Mouse (Mus musculus) limb, embryonic 14.5 days (tissue): ENCODE measurements at regions not wholly inside any gene's neighbourhood (a gene's known extent, or its start where the extent isn't known, plus 50 kb on each side); places are given as distances from the start of the nearest gene placed in this dataset.

Experiments
- ATAC-seq: fragments of 200-750 bp; cut with Nextera tagmentation; 2 replicates; pipeline ENCODE4 v1.8.0; 2017; ENCODE audit warnings: low read depth, moderate number of reproducible peaks, moderate TSS enrichment; ENCODE audit not compliant: low FRiP score
- DNase-seq: peaks from one replicate; pipeline ENCODE4 v3.0.0-alpha.2; 2015; ENCODE audit warnings: low spot score
- H3K27ac ChIP-seq: fragments of 300-500 bp; sonication (generic); replicated peaks from 2 replicates; pipeline ENCODE4 v1.5.1; 2014; ENCODE audit warnings: low read depth, mild to moderate bottlenecking, low read length, moderate library complexity, mixed read lengths
- H3K27me3 ChIP-seq: fragments of 300-500 bp; sonication (generic); 2 replicates; pipeline ENCODE4 v1.6.1; 2014; ENCODE audit warnings: low read length, mixed read lengths; ENCODE audit not compliant: control insufficient read depth, insufficient read depth
- H3K36me3 ChIP-seq: fragments of 300-500 bp; sonication (generic); 2 replicates; pipeline ENCODE4 v1.6.1; 2014; ENCODE audit warnings: mild to moderate bottlenecking, low read length, moderate library complexity, mixed read lengths; ENCODE audit not compliant: control insufficient read depth, insufficient read depth
- H3K4me1 ChIP-seq: fragments of 300-500 bp; sonication (generic); 2 replicates; pipeline ENCODE4 v1.6.1; 2014; ENCODE audit warnings: antibody characterized with exemption, low read length, mixed read lengths; ENCODE audit not compliant: control insufficient read depth, insufficient read depth
- H3K4me2 ChIP-seq: fragments of 300-500 bp; sonication (generic); replicated peaks from 2 replicates; pipeline ENCODE4 v1.6.1; 2014; ENCODE audit warnings: low read depth, mild to moderate bottlenecking, low read length, moderate library complexity; ENCODE audit not compliant: severe bottlenecking
- H3K4me3 ChIP-seq: fragments of 300-500 bp; sonication (generic); replicated peaks from 2 replicates; pipeline ENCODE4 v1.5.1; 2014; ENCODE audit warnings: low read length
- H3K9ac ChIP-seq: fragments of 300-500 bp; sonication (generic); 2 replicates; pipeline ENCODE4 v1.6.1; 2014; ENCODE audit warnings: mild to moderate bottlenecking, low read depth, low read length, moderate library complexity; ENCODE audit not compliant: severe bottlenecking
- H3K9me3 ChIP-seq: fragments of 300-500 bp; sonication (generic); 2 replicates; pipeline ENCODE4 v1.6.1; 2016; ENCODE audit warnings: low read length; ENCODE audit not compliant: control insufficient read depth
- POLR2A ChIP-seq: fragments of 200-500 bp; IDR thresholded peaks from 2 replicates; pipeline ENCODE4 v1.8.0; 2012; ENCODE audit warnings: inconsistent platforms, mild to moderate bottlenecking, moderate library complexity, borderline replicate concordance; ENCODE audit not compliant: insufficient read depth, insufficient read length; ENCODE audit errors: extremely low read depth
- WGBS: fragments of 180-500 bp; shearing (Covaris S2); extraction: QIAGEN DNeasy Blood & Tissue Kit; methylation state at CpG from one replicate; pipeline ENCODE4 v1.1.7; 2014; 5-methylcytosine and 5-hydroxymethylcytosine counted together

- no peaks in the 10 kb centered on the region for H3K27me3 ChIP-seq
- H3K9me3 ChIP-seq: no peaks in the 10 kb centered on the region
- peaks cover 9% of the 10 kb centered on the region for H3K4me1 ChIP-seq
- ATAC-seq: peak; percentile 73
- no peak overlapping the region for H3K4me2 ChIP-seq
- H3K9ac ChIP-seq: no peak overlapping the region
- TF ChIP-seq POLR2A: no peak
- 8% methylated on average over 8 of the region's 8 CpGs for WGBS
- DNase-seq: peak; percentile 75
- no peaks in the 10 kb centered on the region for H3K36me3 ChIP-seq
- no peak overlapping the region for H3K27ac ChIP-seq
- no peak overlapping the region for H3K4me3 ChIP-seq
These were observed 370.8 kb upstream of the Atp2b1 start for GRCm38 (mm10) chr10:98543253-98543997.

DNA sequence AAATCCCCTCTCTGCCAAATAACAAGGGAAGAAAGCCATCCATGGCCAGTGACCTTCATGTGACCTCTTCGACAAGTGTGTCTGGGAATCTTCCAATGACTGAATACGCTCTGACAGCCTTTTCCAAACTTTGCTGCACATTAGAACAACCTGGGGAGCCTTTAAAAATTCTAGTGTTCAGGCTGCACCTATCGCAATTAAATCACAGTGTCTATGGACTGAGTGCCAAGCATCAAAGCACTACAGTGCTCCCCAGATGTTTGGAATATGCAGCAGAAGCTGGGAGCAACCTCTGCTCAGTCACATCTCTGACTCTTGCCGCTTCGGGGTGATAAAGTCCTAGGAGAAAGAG, 370.2 kb upstream of the Atp2b1 start:
- H3K9me3 ChIP-seq: no peaks in the 10 kb centered on the region
- ATAC-seq (peak; percentile 65), DNase-seq (peak; percentile 78)
- WGBS: 27% methylated on average over 5 of the region's 5 CpGs
- H3K27me3 ChIP-seq: no peaks in the 10 kb centered on the region
- peaks cover 9% of the 10 kb centered on the region for H3K4me1 ChIP-seq
- H3K4me2 ChIP-seq: 0 out of 2 replicates have a peak overlapping the region, but pooled peaks have one; percentile 11
- no peaks in the 10 kb centered on the region for H3K36me3 ChIP-seq
- no peak overlapping the region for H3K9ac ChIP-seq
- no peak overlapping the region for H3K27ac ChIP-seq
- no peak for TF ChIP-seq POLR2A
- no peak overlapping the region for H3K4me3 ChIP-seq

GRCm38 (mm10) chr10:98554575-98554974, 359.6 kb upstream of the Atp2b1 start:
- TF ChIP-seq POLR2A: no peak
- ATAC-seq: no peak
- Histone ChIP-seq H3K36me3 (no peaks in the 10 kb centered on the region), H3K9me3 (no peaks in the 10 kb centered on the region), H3K27ac (no peak overlapping the region), H3K4me3 (no peak overlapping the region), H3K4me1 (no peaks in the 10 kb centered on the region), H3K27me3 (no peaks in the 10 kb centered on the region), H3K9ac (no peak overlapping the region), H3K4me2 (no peak overlapping the region)
- WGBS: 82% methylated on average over 3 of the region's 3 CpGs
- no peak for DNase-seq

- H3K4me3 ChIP-seq: no peak overlapping the region
- WGBS: 41% methylated on average over 9 of the region's 9 CpGs
- H3K9me3 ChIP-seq: no peaks in the 10 kb centered on the region
- no peaks in the 10 kb centered on the region for H3K27me3 ChIP-seq
- DNase-seq (peak; percentile 75), ATAC-seq (no peak)
- no peaks in the 10 kb centered on the region for H3K36me3 ChIP-seq
- no peak overlapping the region for H3K9ac ChIP-seq
- no peaks in the 10 kb centered on the region for H3K4me1 ChIP-seq
- H3K4me2 ChIP-seq: no peak overlapping the region
- no peak for TF ChIP-seq POLR2A
- H3K27ac ChIP-seq: no peak overlapping the region
These were observed 356.6 kb upstream of the Atp2b1 start for GRCm38 (mm10) chr10:98557470-98558060.

DNA sequence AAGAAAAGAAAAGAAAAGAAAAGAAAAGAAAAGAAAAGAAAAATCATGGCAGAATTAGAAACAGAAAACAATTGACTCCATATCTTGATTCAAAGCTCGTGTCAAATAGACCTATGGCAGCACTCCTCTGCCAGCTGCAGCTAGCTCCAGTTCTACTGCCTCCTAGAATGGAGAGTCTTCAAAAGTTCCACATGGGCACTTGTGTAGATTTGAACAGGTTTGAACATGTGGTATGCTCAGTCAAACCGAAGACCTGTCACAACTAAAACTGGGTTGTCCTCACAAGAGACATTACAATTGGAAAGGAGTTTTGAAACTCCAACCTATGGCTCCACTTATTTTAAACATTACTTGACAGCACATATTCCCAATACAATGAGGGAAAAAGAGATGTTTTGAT, 355.6 kb upstream of the Atp2b1 start:
- no peak overlapping the region for H3K4me2 ChIP-seq
- no peaks in the 10 kb centered on the region for H3K36me3 ChIP-seq
- no peak overlapping the region for H3K9ac ChIP-seq
- no peaks in the 10 kb centered on the region for H3K27me3 ChIP-seq
- DNase-seq (no peak), ATAC-seq (no peak)
- no peak overlapping the region for H3K27ac ChIP-seq
- no peak for TF ChIP-seq POLR2A
- no peak overlapping the region for H3K4me3 ChIP-seq
- no peaks in the 10 kb centered on the region for H3K9me3 ChIP-seq
- no peaks in the 10 kb centered on the region for H3K4me1 ChIP-seq
- WGBS: 70% methylated on average over 2 of the region's 2 CpGs
